Mouse (Mus musculus): Measurements from ENCODE around the gene Rasgef1b.
A peak's percentile ranks its signal among the peaks of the same experiment; 100 is the strongest.
"Not testable (repeated sequence)": the region's sequence is repeated elsewhere in the genome, so short reads cannot be mapped to it uniquely, and the experiment has no call there.

Rasgef1b gene

DNA sequence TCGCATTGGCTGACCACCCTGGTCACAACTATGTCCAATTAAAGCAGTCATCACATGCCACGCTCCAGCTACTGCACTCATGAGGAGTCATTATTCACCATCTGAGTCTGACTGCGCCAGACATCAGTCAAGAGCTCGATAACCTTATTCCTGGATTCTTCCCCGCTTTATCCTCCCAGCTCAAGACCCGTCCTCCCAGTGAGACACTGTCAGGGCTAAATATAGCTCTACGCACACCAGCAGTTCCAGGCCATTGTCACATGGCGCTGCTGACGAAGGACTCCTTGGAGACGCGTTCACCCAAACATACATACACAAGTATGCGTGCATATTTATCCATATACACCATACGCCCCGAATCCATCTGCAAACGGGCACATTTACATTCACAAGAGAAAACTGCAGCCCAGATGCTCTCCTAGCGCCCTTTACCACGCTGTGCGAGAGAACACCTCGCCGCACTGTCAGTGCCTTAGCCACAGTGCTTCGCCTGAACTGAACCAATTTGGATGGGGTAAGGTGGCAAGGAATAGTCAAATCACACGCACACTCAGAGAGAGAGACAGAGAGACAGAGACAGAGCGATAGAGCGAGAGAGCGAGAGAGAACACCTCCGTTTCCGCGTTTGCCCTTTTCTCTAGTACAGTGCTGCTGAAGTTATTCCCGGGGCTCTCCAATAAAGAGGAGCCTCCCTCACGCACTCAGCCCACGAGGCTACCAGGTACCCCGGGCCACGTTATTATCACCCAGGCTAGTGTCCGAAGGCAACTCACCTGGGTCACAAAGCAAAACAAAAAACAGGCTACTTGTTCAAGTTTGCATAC lies 477.3 kb downstream of the Rasgef1b start:
- no peak for DNase-seq (ENCODE audit: low spot score)

DNA sequence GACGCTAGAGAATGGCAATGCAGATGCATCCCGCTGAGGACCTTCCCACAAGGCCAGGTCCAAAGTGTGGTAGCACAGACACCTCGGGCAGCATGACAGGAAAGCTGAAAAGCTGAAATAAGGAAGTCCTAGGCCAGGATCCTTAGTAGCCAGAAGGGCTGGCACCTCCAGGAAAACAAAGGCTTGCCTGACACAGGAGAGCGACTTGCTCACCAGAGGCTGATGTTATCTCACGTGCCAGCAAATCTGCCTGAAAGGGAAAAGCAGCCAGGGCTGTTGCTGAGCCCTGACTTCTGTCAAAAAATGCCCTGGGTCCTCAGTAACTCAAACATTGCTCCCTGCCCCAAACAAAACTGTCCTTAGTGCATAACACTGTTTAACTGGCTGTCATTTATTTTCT lies 478.0 kb downstream of the Rasgef1b start:
- DNase-seq (ENCODE audit: low spot score) = no peak

DNA sequence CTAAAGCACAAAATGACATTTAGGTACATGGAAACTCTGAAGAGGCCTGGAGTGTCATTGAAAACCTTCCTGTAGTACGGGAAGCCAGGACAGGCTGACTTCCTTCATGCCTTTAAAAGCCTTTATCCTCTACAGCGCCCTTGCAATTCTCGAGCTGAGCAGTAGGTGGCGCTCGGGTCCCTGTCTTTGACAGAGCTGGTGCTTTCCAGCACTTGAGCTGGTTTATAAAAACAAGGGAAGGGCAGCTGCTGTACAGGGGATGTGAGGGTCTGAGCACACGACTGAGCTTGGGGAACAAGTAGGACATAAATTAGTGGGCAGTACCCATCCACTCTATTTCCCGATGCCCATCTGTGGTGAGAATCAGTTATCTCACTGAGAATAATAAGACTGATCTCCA lies 480.4 kb downstream of the Rasgef1b start:
- peak; percentile 90 for DNase-seq (ENCODE audit: low spot score)

DNA sequence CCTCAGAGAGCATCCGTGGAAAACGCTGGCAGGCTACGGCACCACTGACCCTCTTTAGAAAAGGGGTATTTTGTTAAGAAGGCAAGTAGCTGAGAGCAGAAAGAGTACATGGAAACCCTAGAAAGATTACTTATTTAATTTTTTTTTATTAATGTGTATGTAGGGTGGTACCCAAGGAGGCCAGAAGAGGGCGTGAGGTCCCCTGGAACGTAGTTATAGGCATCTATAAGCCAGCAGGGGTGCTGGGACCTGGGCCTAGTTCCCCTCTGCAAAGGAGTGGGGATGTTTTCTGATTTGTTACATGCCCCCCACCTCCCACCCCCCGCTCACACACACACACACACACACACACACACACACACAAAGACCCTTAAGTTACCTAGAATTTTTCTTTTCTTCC lies 480.9 kb downstream of the Rasgef1b start:
- no peak for DNase-seq (ENCODE audit: low spot score)

DNA sequence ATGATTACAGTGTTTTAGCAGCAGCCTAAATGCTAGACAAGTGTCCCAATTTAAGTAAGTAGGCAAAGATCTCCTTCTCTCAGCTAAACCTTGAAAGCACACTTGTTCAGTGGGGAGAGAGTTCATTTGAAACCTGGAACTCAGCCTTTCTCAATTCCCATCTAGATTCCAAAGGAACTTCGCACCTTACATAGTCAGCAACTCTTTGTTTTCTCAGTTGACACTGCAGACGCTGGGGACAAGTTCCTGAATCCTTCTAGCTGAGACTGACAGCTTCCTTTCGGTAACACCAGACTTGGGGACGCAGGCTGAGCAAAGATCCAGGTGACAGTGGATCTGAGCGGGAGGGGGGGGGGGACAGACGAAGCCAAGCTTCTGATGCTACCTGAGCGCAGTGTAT lies 481.4 kb downstream of the Rasgef1b start:
- DNase-seq (ENCODE audit: low spot score) = no peak

DNA sequence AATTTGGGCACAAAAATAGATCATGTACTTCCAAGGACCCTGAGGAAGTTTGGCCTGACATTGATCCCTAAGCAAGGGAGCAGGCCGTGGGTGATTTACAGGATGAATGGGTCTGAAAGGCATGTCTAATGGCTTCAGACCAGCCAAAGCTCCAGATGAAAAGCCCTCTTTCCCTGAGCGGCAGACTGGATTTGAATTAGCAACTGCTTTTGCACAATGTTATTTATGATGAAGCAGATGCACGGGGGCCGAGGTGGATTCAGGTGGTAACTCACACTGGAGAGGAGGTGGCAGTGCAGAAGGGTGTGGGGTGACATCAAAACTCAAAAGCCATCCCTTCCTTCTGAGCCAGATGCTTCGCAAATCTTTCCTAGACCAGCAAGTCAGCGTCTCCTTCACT lies 481.9 kb downstream of the Rasgef1b start:
- DNase-seq (ENCODE audit: low spot score) = no peak

DNA sequence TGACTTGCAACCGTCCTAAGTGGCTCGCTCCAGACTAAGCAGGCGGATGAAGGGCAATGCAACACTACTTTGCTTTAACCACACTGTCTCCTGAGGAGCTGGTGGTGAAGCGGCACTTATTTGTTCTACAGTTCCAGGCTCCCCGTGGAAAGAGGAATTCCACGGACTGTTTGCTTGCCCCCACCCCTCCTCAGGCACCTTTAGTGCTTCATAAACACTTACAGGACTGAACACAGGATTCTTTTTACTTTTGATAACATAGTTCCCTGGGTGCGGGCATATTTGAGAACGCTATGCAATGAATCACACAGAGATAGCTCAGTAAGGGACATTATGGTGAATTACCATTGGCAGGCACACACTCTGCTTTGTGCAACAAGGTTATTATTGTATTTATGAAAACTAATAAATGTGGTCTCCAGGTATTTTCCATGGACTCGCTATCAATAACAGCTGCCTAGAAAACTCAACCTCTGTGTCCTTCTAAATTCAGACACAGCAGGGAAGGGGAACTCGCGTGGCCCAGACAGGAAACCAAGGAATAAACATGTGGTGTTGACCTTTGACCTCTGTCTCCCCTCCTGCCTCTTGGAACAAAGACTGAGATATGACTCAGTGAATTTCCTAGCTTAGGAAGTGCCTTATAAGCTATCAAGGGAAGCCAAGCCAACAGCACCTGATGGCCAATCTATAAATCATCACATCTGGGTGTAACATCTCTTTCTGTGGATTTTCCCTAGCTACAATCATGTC lies 486.7 kb downstream of the Rasgef1b start:
- no peak for DNase-seq (ENCODE audit: low spot score)

DNA sequence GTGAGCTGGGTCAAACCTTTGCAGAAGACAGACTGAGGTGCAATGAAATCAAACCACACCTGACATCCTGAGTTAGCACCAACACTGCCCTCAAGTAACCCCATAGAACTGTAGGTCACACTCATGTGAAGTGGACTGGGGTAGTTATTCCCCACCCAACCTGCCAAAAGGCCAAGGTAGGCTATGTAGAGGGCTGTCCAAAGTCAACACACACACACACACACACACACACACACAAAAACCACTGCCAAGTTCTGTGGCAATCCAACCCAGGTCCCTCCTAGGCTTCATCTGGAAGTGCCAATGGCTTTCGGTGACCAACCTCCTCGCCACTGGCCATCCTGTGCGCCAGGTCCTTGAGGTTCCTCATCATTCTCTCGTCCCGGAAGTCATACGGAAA lies 488.4 kb downstream of the Rasgef1b start:
- DNase-seq (ENCODE audit: low spot score) = no peak

DNA sequence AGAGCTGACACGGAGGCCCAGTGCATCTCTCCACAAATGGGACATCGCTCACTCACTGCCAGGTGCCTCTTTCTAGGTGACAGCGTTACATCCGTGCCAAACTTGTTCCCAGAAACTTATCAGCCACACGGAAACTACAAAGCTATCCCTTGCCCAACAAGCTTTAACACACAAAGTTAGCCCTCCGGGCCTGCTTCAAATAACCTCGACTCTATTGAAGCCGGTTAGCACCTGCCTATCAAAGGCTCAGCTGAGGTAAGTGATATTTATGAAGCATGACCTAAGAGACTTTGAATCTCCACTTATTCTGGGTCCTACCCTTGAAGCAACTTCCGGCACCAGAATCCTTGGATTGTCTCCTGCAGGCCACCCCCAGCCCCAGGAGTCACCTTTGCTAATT lies 489.2 kb downstream of the Rasgef1b start:
- no peak for DNase-seq (ENCODE audit: low spot score)

DNA sequence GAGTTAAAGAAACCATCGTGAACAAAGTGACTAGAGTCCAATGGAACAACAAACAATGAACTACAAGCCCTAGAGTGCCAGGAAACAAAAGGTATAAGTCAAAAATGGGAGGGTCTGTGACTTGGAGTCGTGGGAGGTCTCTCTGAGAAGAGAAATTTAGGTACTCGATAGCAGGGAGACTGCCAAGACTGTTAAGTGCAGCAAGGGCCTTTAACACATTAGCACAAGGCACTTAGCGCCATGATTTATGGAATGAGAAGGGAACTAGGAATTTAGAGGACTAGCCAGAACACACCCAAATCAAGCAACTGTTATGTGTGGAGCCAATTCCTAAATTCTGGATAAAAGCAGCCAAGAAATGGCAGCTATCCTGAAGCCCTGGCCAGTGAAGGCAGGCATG lies 490.7 kb downstream of the Rasgef1b start:
- DNase-seq (ENCODE audit: low spot score) = no peak

DNA sequence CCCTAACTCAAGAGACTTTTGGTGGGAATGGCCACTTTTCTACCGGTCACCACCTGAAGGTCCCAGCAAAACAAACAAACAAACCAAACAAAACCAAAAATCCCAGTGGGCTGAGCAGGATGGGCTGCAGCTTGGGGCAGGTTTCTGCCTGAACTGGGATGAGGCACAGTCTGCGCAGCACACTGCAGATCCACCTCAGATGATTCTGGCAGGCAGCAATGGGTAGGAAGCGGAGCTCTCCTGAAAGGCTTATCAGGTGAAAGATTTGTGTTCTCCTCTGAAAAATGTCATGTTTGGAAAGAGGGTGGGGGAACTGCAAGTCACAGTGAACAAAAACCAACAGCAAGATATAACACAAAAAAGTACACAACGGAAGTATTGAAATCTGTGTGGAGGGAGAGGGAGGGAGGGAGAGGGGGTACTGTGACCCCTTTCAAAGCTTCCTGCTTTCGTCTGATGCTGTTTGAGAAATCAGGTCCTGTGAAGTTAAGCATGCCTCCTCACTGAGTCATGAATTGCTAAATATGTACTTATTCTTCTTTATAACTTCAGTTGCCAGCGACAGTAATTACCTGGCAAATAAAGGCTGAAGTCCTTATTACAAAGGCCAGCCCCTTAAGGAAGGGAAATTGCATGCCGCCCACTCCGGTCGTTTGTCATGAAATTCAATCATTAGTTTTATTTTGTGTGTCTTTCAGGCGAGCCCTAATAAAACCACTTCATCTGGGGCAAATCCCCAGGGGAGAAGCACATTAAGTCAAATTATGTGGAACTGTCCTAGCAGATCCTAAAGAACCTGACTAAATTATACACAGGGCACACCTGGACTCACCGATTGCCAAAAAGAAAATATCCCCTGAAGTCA lies 491.7 kb downstream of the Rasgef1b start:
- DNase-seq (ENCODE audit: low spot score) = no peak

DNA sequence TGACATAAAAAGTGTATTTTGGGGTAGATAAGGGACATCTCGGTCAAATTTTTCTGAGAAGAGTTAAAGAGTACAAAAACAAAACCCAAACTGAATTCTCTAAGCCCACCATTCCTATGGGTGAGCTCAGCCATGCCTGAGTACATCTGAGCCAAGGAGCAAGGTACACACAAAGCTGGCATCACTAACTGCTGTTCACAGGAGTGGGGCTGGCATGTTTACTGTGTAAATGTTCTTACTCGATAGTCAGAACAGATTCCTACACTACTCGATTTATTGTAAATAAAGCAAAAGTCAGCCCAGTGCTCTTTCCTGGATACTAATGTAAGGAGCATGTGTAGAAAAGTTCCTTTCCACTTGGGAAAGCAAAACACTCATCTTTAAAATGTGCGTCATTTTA lies 492.4 kb downstream of the Rasgef1b start:
- DNase-seq (ENCODE audit: low spot score) = no peak

DNA sequence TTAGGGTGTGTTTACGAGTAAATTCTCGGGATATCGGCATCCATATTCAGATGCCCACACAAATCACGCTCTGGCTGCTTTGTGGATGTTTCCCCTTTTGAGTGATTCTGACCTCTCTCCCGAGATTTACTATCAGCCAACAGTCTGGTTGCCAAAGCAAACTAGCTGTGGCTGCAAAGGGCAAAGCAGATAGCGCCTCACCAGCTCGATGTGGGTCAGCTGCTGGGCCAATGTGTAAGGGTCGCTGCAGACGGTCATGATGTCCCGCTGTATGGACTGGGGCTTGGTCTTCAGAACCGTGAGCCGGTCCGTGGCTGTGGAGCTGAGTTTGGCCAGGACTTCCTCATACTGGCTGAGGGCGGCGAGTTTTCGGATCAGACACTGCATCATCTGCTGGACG lies 494.6 kb downstream of the Rasgef1b start:
- no peak for DNase-seq (ENCODE audit: low spot score)

DNA sequence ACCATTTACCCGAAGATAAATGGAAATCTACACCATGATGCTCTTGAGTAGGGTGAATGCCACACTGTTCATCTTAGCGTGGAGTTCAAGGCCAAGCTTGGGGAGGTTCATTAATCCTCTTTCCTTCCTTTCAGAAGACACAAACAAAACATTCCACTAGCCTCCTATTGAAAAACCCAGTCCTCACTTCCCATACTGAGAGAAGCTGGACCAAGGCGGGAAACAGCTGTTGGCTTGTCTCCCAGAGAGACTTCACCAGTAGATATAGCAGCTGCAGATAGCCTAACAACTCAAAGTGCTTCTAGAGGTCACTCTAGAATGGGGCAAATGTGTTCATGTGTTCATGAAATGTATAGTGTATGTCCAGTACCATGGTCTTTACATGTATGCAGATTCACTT lies 495.7 kb downstream of the Rasgef1b start:
- DNase-seq (ENCODE audit: low spot score) = no peak

DNA sequence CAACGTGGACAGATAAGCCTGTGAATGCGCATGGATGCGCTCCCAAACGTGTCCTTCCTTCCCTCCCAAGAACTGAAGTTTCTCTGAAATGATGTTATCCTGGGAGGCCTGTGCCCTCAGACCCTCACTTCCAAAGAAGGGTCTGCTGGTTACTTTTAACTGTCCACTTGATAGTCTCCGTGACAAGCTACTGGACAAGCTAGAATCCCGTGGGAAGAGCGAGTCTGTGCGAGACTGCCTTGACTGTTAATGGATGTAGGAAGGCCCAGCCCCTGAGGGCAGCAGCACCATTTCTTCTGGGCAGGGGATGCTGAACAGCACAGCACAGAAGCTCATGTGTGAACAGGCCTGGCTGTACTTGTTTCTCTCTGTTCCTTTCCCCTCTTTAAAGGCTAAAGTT lies 496.5 kb downstream of the Rasgef1b start:
- DNase-seq (ENCODE audit: low spot score) = no peak

DNA sequence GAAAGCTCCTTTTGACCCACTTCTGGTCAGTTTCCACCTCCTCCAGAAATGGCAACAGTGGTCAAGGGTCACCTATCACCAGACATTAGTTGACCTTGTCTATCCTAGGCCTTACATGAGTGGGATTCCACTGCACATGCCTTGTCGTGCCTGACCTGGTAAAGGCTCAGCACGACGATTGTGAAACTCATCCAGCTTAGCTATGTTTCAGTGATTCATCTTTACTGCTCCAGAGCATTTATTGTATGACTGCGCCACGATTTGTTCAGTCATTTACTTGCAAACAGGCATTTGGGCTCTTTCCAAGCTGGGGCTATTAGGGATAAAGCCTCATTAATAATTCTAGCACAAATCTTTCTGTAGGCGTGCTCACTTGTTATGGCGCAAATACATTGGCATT lies 498.4 kb downstream of the Rasgef1b start:
- no peak for DNase-seq (ENCODE audit: low spot score)

DNA sequence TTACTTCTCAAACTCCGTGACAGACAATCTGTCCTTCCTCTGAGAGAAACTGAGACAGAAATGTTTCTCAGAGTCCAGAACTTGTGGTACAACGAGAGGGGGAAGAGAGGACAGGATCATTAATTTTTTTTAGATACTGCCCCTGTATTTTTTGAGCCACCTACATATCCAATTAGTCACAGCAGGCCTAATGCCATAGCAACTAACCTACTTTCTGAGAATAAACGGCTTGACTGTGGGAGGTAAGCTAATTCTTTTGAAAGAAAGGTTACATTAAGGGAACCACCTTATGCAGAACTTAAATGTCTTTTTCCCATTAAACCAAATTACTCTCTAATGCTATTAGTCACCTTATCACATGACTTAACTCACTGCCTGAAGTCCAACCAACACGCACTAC lies 501.5 kb downstream of the Rasgef1b start:
- DNase-seq (ENCODE audit: low spot score) = no peak

DNA sequence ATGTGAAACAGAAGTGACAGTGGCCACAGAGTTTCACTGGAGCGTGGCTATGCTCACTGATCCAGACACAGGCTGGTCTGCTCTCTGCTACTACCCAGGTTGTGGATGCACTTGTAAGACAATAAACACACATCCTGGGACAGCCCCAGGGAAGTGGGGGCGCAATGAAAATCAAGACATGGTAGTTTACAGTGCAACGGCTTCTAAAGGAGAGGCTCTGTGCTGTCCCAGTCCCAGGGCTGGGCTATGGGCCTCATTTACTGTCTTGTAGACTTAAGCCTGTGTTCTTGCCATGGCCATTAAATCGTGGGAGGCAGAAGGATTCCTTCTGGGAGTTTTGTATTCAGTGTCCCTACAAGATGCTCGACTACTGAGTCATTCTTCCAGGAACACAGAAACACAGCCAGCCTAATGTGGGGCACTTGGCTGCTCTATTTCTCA lies 504.3 kb downstream of the Rasgef1b start:
- DNase-seq (ENCODE audit: low spot score) = no peak

DNA sequence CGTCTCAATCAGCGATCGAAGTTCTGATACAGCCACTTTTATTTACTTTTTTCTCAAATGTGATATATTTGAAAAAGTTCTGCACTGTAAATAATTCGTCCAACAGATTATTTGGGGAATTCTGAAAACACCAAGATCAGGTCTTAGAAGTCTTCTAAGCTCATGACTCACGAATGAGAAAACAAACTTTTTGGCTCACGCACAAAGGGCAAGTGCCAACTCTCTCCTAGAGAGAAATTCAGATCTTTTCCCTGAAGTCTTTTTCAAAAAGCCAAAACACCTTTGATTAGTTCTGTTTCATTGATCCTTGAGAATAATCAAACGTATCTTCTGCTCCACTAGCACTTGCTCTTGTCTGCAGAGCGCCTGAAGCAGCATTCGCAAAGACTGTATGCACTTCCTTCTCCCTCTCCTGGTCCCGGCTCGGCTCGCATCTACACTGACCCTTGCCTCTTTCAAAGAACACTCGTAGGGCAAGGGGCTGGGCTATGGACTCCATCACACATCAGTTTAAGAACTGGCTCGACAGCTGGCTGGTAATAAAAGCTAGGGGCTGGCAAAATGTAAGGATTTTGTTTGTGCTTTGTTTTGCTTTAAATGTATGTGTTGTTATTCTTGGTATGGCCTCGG lies 504.9 kb downstream of the Rasgef1b start:
- DNase-seq (ENCODE audit: low spot score) = peak; percentile 17

DNA sequence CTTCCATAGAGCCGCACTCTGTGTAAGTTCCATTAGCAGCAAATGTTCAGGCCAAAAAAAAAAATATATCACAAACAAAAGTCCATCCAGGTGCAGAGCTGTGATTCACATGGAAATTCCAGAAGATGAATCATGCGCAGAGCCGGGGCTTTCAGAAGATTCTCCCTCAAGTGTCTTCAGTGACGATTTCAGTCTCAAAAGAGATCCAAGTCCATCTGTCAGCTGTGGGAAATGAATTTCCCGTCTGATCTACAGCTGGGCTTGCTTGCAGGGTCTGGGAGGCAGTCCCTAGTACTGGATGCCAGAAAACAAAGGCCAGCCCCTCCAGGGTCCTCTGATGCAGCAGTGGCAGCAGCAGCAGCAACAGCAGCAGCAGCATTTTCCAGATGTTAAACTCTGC lies 510.5 kb downstream of the Rasgef1b start:
- no peak for DNase-seq (ENCODE audit: low spot score)

DNA sequence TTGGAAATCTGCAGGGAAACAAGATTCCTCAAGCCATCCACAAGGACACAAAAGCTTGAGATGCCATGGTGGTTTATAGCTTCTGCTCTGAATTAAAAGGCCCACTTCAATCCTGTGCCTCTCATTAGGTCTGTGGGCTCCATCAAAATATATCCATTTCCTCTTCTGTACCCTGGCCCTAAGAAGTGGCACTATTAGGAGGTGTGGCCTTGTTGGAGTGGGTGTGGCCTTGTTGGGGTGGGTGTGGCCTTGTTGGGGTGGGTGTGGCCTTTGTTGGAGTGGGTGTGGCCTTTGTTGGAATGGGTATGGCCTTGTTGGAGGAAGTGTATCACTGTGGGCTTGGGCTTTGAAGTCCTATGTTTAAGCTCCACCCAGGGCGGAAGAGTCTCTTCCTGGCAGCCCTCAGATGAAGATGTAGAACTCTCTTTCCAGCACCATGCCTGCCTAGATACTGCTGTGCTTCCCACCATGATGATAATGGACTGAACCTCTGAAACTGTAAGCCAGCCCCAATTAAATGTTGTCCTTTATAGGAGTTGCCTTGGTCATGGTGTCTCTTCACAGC lies 512.2 kb downstream of the Rasgef1b start:
- DNase-seq (ENCODE audit: low spot score) = not testable (repeated sequence)

Measured in adipocyte (in vitro differentiated cells).